Mouse (Mus musculus) heart, embryonic 14.5 days (tissue): Measurements from ENCODE around the gene Slc12a8. TPM values are rescaled to one million over a fixed set of nuclear protein-coding genes. Genes with fewer than 3 reads are reported as not detected.
A peak's percentile ranks its signal among the peaks of the same experiment; 100 is the strongest.

Experiments used
- ATAC-seq: fragments of 200-750 bp; cut with Nextera tagmentation; 2 replicates; pipeline ENCODE4 v1.8.0; 2017; ENCODE audit warnings: low read depth, moderate TSS enrichment; ENCODE audit not compliant: insufficient number of reproducible peaks, insufficient read depth, low FRiP score
- H3K27ac ChIP-seq, 2 experiments: fragments of 200-500 bp in 1 of 2; fragments of 300-500 bp in 1 of 2; sonication (generic) in 1 of 2; replicated peaks in 1 of 2; 2 replicates each; pipeline ENCODE4 v1.5.1; 2012 to 2014; ENCODE audit warnings: low read depth in 2 of 2, low read length in 2 of 2, control low read depth in 1 of 2, mild to moderate bottlenecking in 1 of 2, mixed read lengths in 1 of 2; ENCODE audit not compliant: control insufficient read depth in 1 of 2, insufficient read depth in 1 of 2
- H3K27me3 ChIP-seq: fragments of 300-500 bp; sonication (generic); 2 replicates; pipeline ENCODE4 v1.6.1; 2014; ENCODE audit warnings: mild to moderate bottlenecking, low read length, control low read depth; ENCODE audit not compliant: control insufficient read depth, insufficient read depth
- H3K36me3 ChIP-seq: fragments of 300-500 bp; sonication (generic); 2 replicates; pipeline ENCODE4 v1.6.1; 2014; ENCODE audit warnings: mild to moderate bottlenecking, control low read depth, low read length, mixed read lengths; ENCODE audit not compliant: control insufficient read depth, insufficient read depth
- H3K4me1 ChIP-seq, 2 experiments: fragments of 200-500 bp in 1 of 2; fragments of 300-500 bp in 1 of 2; sonication (generic) in 1 of 2; 2 replicates each; pipeline ENCODE4 v1.6.1; 2012 to 2014; ENCODE audit warnings: low read length in 2 of 2, control low read depth in 1 of 2, mixed read lengths in 1 of 2; ENCODE audit not compliant: control insufficient read depth in 2 of 2, insufficient read depth in 2 of 2
- H3K4me2 ChIP-seq: fragments of 300-500 bp; sonication (generic); 2 replicates; pipeline ENCODE4 v1.6.1; 2014; ENCODE audit warnings: mild to moderate bottlenecking, low read length
- H3K4me3 ChIP-seq, 2 experiments: fragments of 200-500 bp in 1 of 2; fragments of 300-500 bp in 1 of 2; sonication (generic) in 1 of 2; 2 replicates each; pipeline ENCODE4 v1.5.1; 2012 to 2014; ENCODE audit warnings: low read length in 2 of 2, mild to moderate bottlenecking in 2 of 2, control low read depth in 1 of 2, low read depth in 1 of 2, moderate library complexity in 1 of 2; ENCODE audit not compliant: control insufficient read depth in 1 of 2, insufficient read depth in 1 of 2
- H3K9ac ChIP-seq: fragments of 300-500 bp; sonication (generic); 2 replicates; pipeline ENCODE4 v1.6.1; 2014; ENCODE audit warnings: mild to moderate bottlenecking, low read length
- H3K9me3 ChIP-seq: fragments of 300-500 bp; sonication (generic); 2 replicates; pipeline ENCODE4 v1.6.1; 2016; ENCODE audit warnings: low read length, control low read depth; ENCODE audit not compliant: control insufficient read depth
- WGBS: fragments of 180-500 bp; shearing (Covaris S2); extraction: QIAGEN DNeasy Blood & Tissue Kit; methylation state at CpG from one replicate; pipeline ENCODE4 v1.1.7; 2014; 5-methylcytosine and 5-hydroxymethylcytosine counted together
- polyA plus RNA-seq: library from polyadenylated mRNA; unstranded; fragments of >200 nt; fragmentation: Nextera tagmentation; extraction: Ambion mirVana; gene quantifications from 2 replicates; pipeline ENCODE4 v1.2.1, GENCODE M21; 2014

Gene Slc12a8
- polyA plus RNA-seq, 1 experiment from 2014 or later: 1.9 TPM

- peak; percentile 70 for ATAC-seq
- 24% methylated on average over 8 of the region's 8 CpGs for WGBS
- Histone ChIP-seq H3K4me1 (peaks cover 16 to 30% of the 10 kb centered on the region in 2 experiments), H3K9ac (peak overlapping the region; percentile 46; the same call in 1 of the 2 replicates), H3K4me2 (peak overlapping the region; percentile 42), H3K27ac (peak overlapping the region; percentile 93 to 98), H3K9me3 (no peaks in the 10 kb centered on the region), H3K27me3 (no peaks in the 10 kb centered on the region), H3K36me3 (no peaks in the 10 kb centered on the region), H3K4me3 (no peak overlapping the region)
Observed at GRCm38 (mm10) chr16:33606691-33607532, 89.8 kb downstream of the Slc12a8 start.

GRCm38 (mm10) chr16:33609554-33609953 lies 92.4 kb downstream of the Slc12a8 start:
- no peak overlapping the region for H3K4me3 ChIP-seq
- 71% methylated on average over 2 of the region's 2 CpGs for WGBS

GRCm38 (mm10) chr16:33610466-33610865 lies 93.3 kb downstream of the Slc12a8 start:
- ATAC-seq: no peak
- peaks cover 14 to 24% of the 10 kb centered on the region in 2 experiments for H3K4me1 ChIP-seq
- 79% methylated on average over 7 of the region's 7 CpGs for WGBS

More at GRCm38 (mm10) chr16:33609554-33609953, 92.4 kb downstream of the Slc12a8 start:
- H3K9me3 ChIP-seq: no peaks in the 10 kb centered on the region
- peaks cover 16 to 30% of the 10 kb centered on the region in 2 experiments for H3K4me1 ChIP-seq
- no peak overlapping the region for H3K9ac ChIP-seq
- ATAC-seq: no peak
- no peaks in the 10 kb centered on the region for H3K36me3 ChIP-seq
- no peak overlapping the region for H3K27ac ChIP-seq
- H3K27me3 ChIP-seq: no peaks in the 10 kb centered on the region
- H3K4me2 ChIP-seq: no peak overlapping the region

GRCm38 (mm10) chr16:33611291-33611690 lies 94.2 kb downstream of the Slc12a8 start:
- Histone ChIP-seq H3K27me3 (no peaks in the 10 kb centered on the region), H3K4me1 (peaks cover 6 to 15% of the 10 kb centered on the region in 2 experiments), H3K4me2 (no peak overlapping the region), H3K9me3 (no peaks in the 10 kb centered on the region), H3K4me3 (no peak overlapping the region), H3K9ac (no peak overlapping the region), H3K36me3 (no peaks in the 10 kb centered on the region), H3K27ac (no peak overlapping the region)
- WGBS: 82% methylated on average over 8 of the region's 8 CpGs
- no peak for ATAC-seq

More at GRCm38 (mm10) chr16:33610466-33610865, 93.3 kb downstream of the Slc12a8 start:
- Histone ChIP-seq H3K27me3 (no peaks in the 10 kb centered on the region), H3K4me3 (no peak overlapping the region), H3K9me3 (no peaks in the 10 kb centered on the region), H3K36me3 (no peaks in the 10 kb centered on the region), H3K4me2 (no peak overlapping the region), H3K27ac (no peak overlapping the region), H3K9ac (no peak overlapping the region)

GRCm38 (mm10) chr16:33612056-33612770 lies 95.1 kb downstream of the Slc12a8 start:
- no peaks in the 10 kb centered on the region for H3K9me3 ChIP-seq
- no peak for ATAC-seq
- WGBS: 82% methylated on average over 6 of the region's 6 CpGs
- no peaks in the 10 kb centered on the region for H3K36me3 ChIP-seq
- no peak overlapping the region for H3K4me3 ChIP-seq
- peaks cover 3 to 7% of the 10 kb centered on the region in 2 experiments; a peak in 3 of 4 replicates for H3K4me1 ChIP-seq
- H3K4me2 ChIP-seq: no peak overlapping the region
- no peak overlapping the region for H3K27ac ChIP-seq
- H3K27me3 ChIP-seq: no peaks in the 10 kb centered on the region
- H3K9ac ChIP-seq: no peak overlapping the region

- Histone ChIP-seq H3K27me3 (no peaks in the 10 kb centered on the region), H3K4me2 (no peak overlapping the region), H3K4me3 (no peak overlapping the region), H3K4me1 (no peaks in the 10 kb centered on the region), H3K9me3 (no peaks in the 10 kb centered on the region), H3K27ac (no peak overlapping the region), H3K9ac (no peak overlapping the region), H3K36me3 (no peaks in the 10 kb centered on the region)
- ATAC-seq: no peak
- WGBS: 87% methylated on average over 3 of the region's 3 CpGs
Observed at GRCm38 (mm10) chr16:33615986-33616385, 98.9 kb downstream of the Slc12a8 start.

- Histone ChIP-seq H3K27ac (no peak overlapping the region), H3K4me1 (no peaks in the 10 kb centered on the region), H3K36me3 (no peaks in the 10 kb centered on the region), H3K27me3 (no peaks in the 10 kb centered on the region), H3K4me3 (no peak overlapping the region), H3K9me3 (no peaks in the 10 kb centered on the region), H3K4me2 (no peak overlapping the region), H3K9ac (no peak overlapping the region)
- no peak for ATAC-seq
- 71% methylated on average over 2 of the region's 3 CpGs for WGBS
Observed at GRCm38 (mm10) chr16:33621836-33622235, 104.7 kb downstream of the Slc12a8 start.
